Mouse (Mus musculus): ENCODE measurements around the gene Cpxm2. TPM values are rescaled to one million over a fixed set of nuclear protein-coding genes. Genes with fewer than 3 reads are reported as not detected.

Gene Cpxm2
- total RNA-seq (2021), result 1 to 10 TPM; 1.1 to 2.5 TPM
- long read RNA-seq, experiment 1, partial matches to known transcripts, result 0 of 1 reads
- long read RNA-seq, experiment 1, other reads (novel, unspliced or antisense), result 1 of 1 reads
- long read RNA-seq, experiment 2, partial matches to known transcripts, result 0 of 3 reads
- long read RNA-seq, experiment 2, other reads (novel, unspliced or antisense), result 1 of 3 reads

GRCm38 (mm10) chr7:132154368-132154961 is at the start of gene Cpxm2:
Gene Cpxm2 (minus strand): TSS chr7:132154739.
- Histone ChIP-seq H3K4me3 (peak within 1 kb of the TSS; percentile 35), H3K27ac (peak within 1 kb of the TSS; percentile 10; the same call in 1 of the 2 replicates)
- no peak for DNase-seq (ENCODE audit: low spot score in 2 of 2)
- TF ChIP-seq CTCF (conservative IDR thresholded peaks at IDR 0.05), result no peak

- DNase-seq (ENCODE audit: low spot score in 2 of 2), result no peak
- Histone ChIP-seq H3K27ac (no peak overlapping the region), H3K4me3 (no peak overlapping the region)
- TF ChIP-seq CTCF (conservative IDR thresholded peaks at IDR 0.05), result no peak
These were observed 49.6 kb upstream of the Cpxm2 start for GRCm38 (mm10) chr7:132204073-132204612.

- no peak for TF ChIP-seq CTCF (conservative IDR thresholded peaks at IDR 0.05)
- Histone ChIP-seq H3K4me3 (no peak overlapping the region), H3K27ac (no peak overlapping the region)
- no peak for DNase-seq (ENCODE audit: low spot score in 2 of 2)
These were observed 45.1 kb upstream of the Cpxm2 start for GRCm38 (mm10) chr7:132199686-132200085.

- no peak for TF ChIP-seq CTCF (conservative IDR thresholded peaks at IDR 0.05)
- no peak overlapping the region for H3K27ac ChIP-seq
- DNase-seq (ENCODE audit: low spot score in 2 of 2), result no peak
- H3K4me3 ChIP-seq, result no peak overlapping the region
These were observed 44.3 kb upstream of the Cpxm2 start for GRCm38 (mm10) chr7:132198806-132199205.

- DNase-seq (ENCODE audit: low spot score in 2 of 2), result no peak
- Histone ChIP-seq H3K4me3 (no peak overlapping the region), H3K27ac (no peak overlapping the region)
- no peak for TF ChIP-seq CTCF (conservative IDR thresholded peaks at IDR 0.05)
These were observed 43.4 kb upstream of the Cpxm2 start for GRCm38 (mm10) chr7:132197817-132198475.

GRCm38 (mm10) chr7:132196581-132196980 is 42.0 kb upstream of the Cpxm2 start:
- DNase-seq (ENCODE audit: low spot score in 2 of 2), result no peak
- Histone ChIP-seq H3K4me3 (no peak overlapping the region), H3K27ac (no peak overlapping the region)
- TF ChIP-seq CTCF (conservative IDR thresholded peaks at IDR 0.05), result no peak

- H3K27ac ChIP-seq, result no peak overlapping the region
- DNase-seq (ENCODE audit: low spot score in 2 of 2), result no peak
- H3K4me3 ChIP-seq, result no peak overlapping the region
- TF ChIP-seq CTCF (conservative IDR thresholded peaks at IDR 0.05), result no peak
These were observed 39.1 kb upstream of the Cpxm2 start for GRCm38 (mm10) chr7:132193606-132194005.

- H3K27ac ChIP-seq, result no peak overlapping the region
- TF ChIP-seq CTCF (conservative IDR thresholded peaks at IDR 0.05), result no peak
- H3K4me3 ChIP-seq, result no peak overlapping the region
- no peak for DNase-seq (ENCODE audit: low spot score in 2 of 2)
These were observed 32.9 kb upstream of the Cpxm2 start for GRCm38 (mm10) chr7:132187456-132187855.

GRCm38 (mm10) chr7:132183892-132184404 is 29.4 kb upstream of the Cpxm2 start:
- no peak overlapping the region for H3K27ac ChIP-seq
- no peak overlapping the region for H3K4me3 ChIP-seq
- no peak for DNase-seq (ENCODE audit: low spot score in 2 of 2)
- TF ChIP-seq CTCF (conservative IDR thresholded peaks at IDR 0.05), result no peak

GRCm38 (mm10) chr7:132181586-132182198 is 27.2 kb upstream of the Cpxm2 start:
- TF ChIP-seq CTCF (conservative IDR thresholded peaks at IDR 0.05), result no peak
- no peak for DNase-seq (ENCODE audit: low spot score in 2 of 2)
- H3K27ac ChIP-seq, result no peak overlapping the region
- H3K4me3 ChIP-seq, result no peak overlapping the region

GRCm38 (mm10) chr7:132181042-132181441 is 26.5 kb upstream of the Cpxm2 start:
- peak in 1 of 2 experiments; percentile 31 for DNase-seq (ENCODE audit: low spot score in 2 of 2)
- Histone ChIP-seq H3K27ac (no peak overlapping the region), H3K4me3 (no peak overlapping the region)
- no peak for TF ChIP-seq CTCF (conservative IDR thresholded peaks at IDR 0.05)

- TF ChIP-seq CTCF (conservative IDR thresholded peaks at IDR 0.05), result no peak
These were observed 24.5 kb upstream of the Cpxm2 start for GRCm38 (mm10) chr7:132179049-132179448.

GRCm38 (mm10) chr7:132174787-132175186 is 20.2 kb upstream of the Cpxm2 start:
- H3K27ac ChIP-seq, result peak overlapping the region; percentile 29; the same call in 1 of the 2 replicates
- DNase-seq (ENCODE audit: low spot score in 2 of 2), result no peak
- TF ChIP-seq CTCF (conservative IDR thresholded peaks at IDR 0.05), result 0 out of 2 replicates have a peak, but pooled peaks have one; percentile 3
- H3K4me3 ChIP-seq, result no peak overlapping the region

More at GRCm38 (mm10) chr7:132179049-132179448, 24.5 kb upstream of the Cpxm2 start:
- DNase-seq (ENCODE audit: low spot score in 2 of 2), result no peak
- H3K27ac ChIP-seq, result no peak overlapping the region
- H3K4me3 ChIP-seq, result no peak overlapping the region

All from layer of hippocampus, adult 2 months (tissue).